10 mouse cellular contexts compared by ENCODE assay signal in genomic region chr16:58751314-58751713, GRCm38 (mm10). TPM values are rescaled to one million over a fixed set of nuclear protein-coding genes. Genes with fewer than 3 reads are reported as not detected.
A peak's percentile ranks its signal among the peaks of the same experiment; 100 is the strongest.
DNase-seq lines count a peak whose midpoint lies in the region; ATAC-seq and TF ChIP-seq lines count a peak whose summit lies in the region.
"Had no signal": no experiment of that assay in that cellular context is flagged by ENCODE, and none has a peak within 500 bp of the region (broad histone marks: within the 10 kb centered on the region; RNA-seq: fewer than 3 reads in every experiment).

No protein-coding gene starts in this region.

- TF ChIP-seq CTCF in forebrain, postnatal 0 days (IDR thresholded peaks at IDR 0.05; ENCODE audit: low read depth), result peak; percentile 57
- peak; percentile 73 for TF ChIP-seq CTCF in lung, postnatal 0 days (IDR thresholded peaks at IDR 0.05)
- TF ChIP-seq CTCF in stomach, postnatal 0 days (IDR thresholded peaks at IDR 0.05; ENCODE audit: low read depth), result peak; percentile 78

- no peak for ATAC-seq in forebrain, postnatal 0 days
- no peak for ATAC-seq in forebrain, embryonic 11.5 days (replicated peaks; ENCODE audit: low FRiP score)
- peak; percentile 35; the same call in 1 of the 2 replicates for ATAC-seq in lung, postnatal 0 days
- ATAC-seq in stomach, postnatal 0 days (ENCODE audit: low FRiP score, low TSS enrichment), result peak; percentile 84; the same call in 1 of the 2 replicates

- no peaks in the 10 kb centered on the region for H3K9me3 ChIP-seq in forebrain, postnatal 0 days (ENCODE audit: low read length)
- H3K9me3 ChIP-seq in forebrain, embryonic 11.5 days (ENCODE audit: control insufficient read depth, low read length), result no peaks in the 10 kb centered on the region
- no peaks in the 10 kb centered on the region for H3K9me3 ChIP-seq in lung, postnatal 0 days (ENCODE audit: low read length)
- no peaks in the 10 kb centered on the region for H3K9me3 ChIP-seq in stomach, postnatal 0 days (ENCODE audit: control insufficient read depth, low read length)
- H3K9me3 ChIP-seq: lung, embryonic 15.5 days had no signal

- no peaks in the 10 kb centered on the region for H3K27me3 ChIP-seq in forebrain, postnatal 0 days (ENCODE audit: insufficient read depth, low read length)
- no peaks in the 10 kb centered on the region for H3K27me3 ChIP-seq in forebrain, embryonic 11.5 days (ENCODE audit: control insufficient read depth, insufficient read depth, low read length)
- no peaks in the 10 kb centered on the region for H3K27me3 ChIP-seq in lung, postnatal 0 days (replicated peaks; ENCODE audit: insufficient read depth, low read length)
- H3K27me3 ChIP-seq in stomach, postnatal 0 days (ENCODE audit: control insufficient read depth, insufficient read depth, low read length), result no peaks in the 10 kb centered on the region
- H3K27me3 ChIP-seq: lung, embryonic 15.5 days had no signal

- H3K4me3 ChIP-seq in forebrain, postnatal 0 days (ENCODE audit: low read depth, low read length), result no peak overlapping the region
- H3K4me3 ChIP-seq in forebrain, embryonic 11.5 days (ENCODE audit: low read depth, low read length), result no peak overlapping the region
- H3K4me3 ChIP-seq in lung, postnatal 0 days (ENCODE audit: low read depth, low read length), result no peak overlapping the region
- H3K4me3 ChIP-seq in stomach, postnatal 0 days (ENCODE audit: low read depth, low read length), result no peak overlapping the region
- H3K4me3 ChIP-seq: lung, embryonic 15.5 days had no signal

- H3K27ac ChIP-seq in forebrain, postnatal 0 days (ENCODE audit: low read depth, low read length), result no peak overlapping the region
- H3K27ac ChIP-seq in forebrain, embryonic 11.5 days (ENCODE audit: low read depth, low read length), result no peak overlapping the region
- H3K27ac ChIP-seq in lung, postnatal 0 days (ENCODE audit: low read length), result no peak overlapping the region
- H3K27ac ChIP-seq in stomach, postnatal 0 days (replicated peaks), result no peak overlapping the region
- H3K27ac ChIP-seq: lung, embryonic 15.5 days had no signal

- DNase-seq in forebrain, postnatal 0 days, result peak; percentile 8
- no peak for DNase-seq in forebrain, embryonic 11.5 days (ENCODE audit: low spot score)
- peak; percentile 65 for DNase-seq in lung, postnatal 0 days (ENCODE audit: low spot score)
- DNase-seq in lung, adult 18-20 months, result no peak
- DNase-seq in embryo, embryonic 9.5 days (ENCODE audit: extremely low spot score), result peak; percentile 4
- no peak for DNase-seq in stomach, postnatal 0 days (ENCODE audit: low spot score)
- DNase-seq in ovary, postnatal 14 days (ENCODE audit: low spot score), result no peak
- DNase-seq in cerebellum, adult 9-11 months, result no peak
- DNase-seq: kidney, adult 9 months had no signal

- no peak overlapping the region for H3K4me2 ChIP-seq in forebrain, postnatal 0 days (ENCODE audit: low read depth)
- no peak overlapping the region for H3K4me2 ChIP-seq in forebrain, embryonic 11.5 days (ENCODE audit: low read depth, low read length, severe bottlenecking)
- no peak overlapping the region for H3K4me2 ChIP-seq in lung, postnatal 0 days (replicated peaks; ENCODE audit: low read depth, low read length)
- no peak overlapping the region for H3K4me2 ChIP-seq in stomach, postnatal 0 days (replicated peaks; ENCODE audit: low read depth)
- H3K4me2 ChIP-seq: lung, embryonic 15.5 days had no signal

- TF ChIP-seq EP300 in lung, postnatal 0 days (IDR thresholded peaks at IDR 0.05), result no peak
- TF ChIP-seq EP300 in stomach, postnatal 0 days (optimal IDR thresholded peaks at IDR 0.05), result no peak

- H3K36me3 ChIP-seq in forebrain, postnatal 0 days (ENCODE audit: insufficient read depth), result no peaks in the 10 kb centered on the region
- no peaks in the 10 kb centered on the region for H3K36me3 ChIP-seq in forebrain, embryonic 11.5 days (ENCODE audit: control insufficient read depth, insufficient read depth, low read length)
- H3K36me3 ChIP-seq in lung, postnatal 0 days (ENCODE audit: insufficient read depth, low read length), result no peaks in the 10 kb centered on the region
- no peaks in the 10 kb centered on the region for H3K36me3 ChIP-seq in stomach, postnatal 0 days (ENCODE audit: control insufficient read depth, insufficient read depth, low read length)
- H3K36me3 ChIP-seq: lung, embryonic 15.5 days had no signal

- H3K4me1 ChIP-seq in forebrain, postnatal 0 days (ENCODE audit: insufficient read depth), result no peaks in the 10 kb centered on the region
- no peaks in the 10 kb centered on the region for H3K4me1 ChIP-seq in forebrain, embryonic 11.5 days (replicated peaks; ENCODE audit: control insufficient read depth, insufficient read depth, low read length)
- no peaks in the 10 kb centered on the region for H3K4me1 ChIP-seq in lung, postnatal 0 days (ENCODE audit: insufficient read depth, low read depth, low read length)
- H3K4me1 ChIP-seq in stomach, postnatal 0 days (replicated peaks; ENCODE audit: control insufficient read depth, insufficient read depth), result no peaks in the 10 kb centered on the region
- H3K4me1 ChIP-seq: lung, embryonic 15.5 days had no signal

- 16% methylated on average over 1 of the region's 1 CpGs for WGBS in forebrain, postnatal 0 days
- 19% methylated on average over 1 of the region's 1 CpGs for WGBS in forebrain, embryonic 11.5 days
- WGBS in lung, postnatal 0 days, result 11% methylated on average over 1 of the region's 1 CpGs
- 15% methylated on average over 1 of the region's 1 CpGs for WGBS in stomach, postnatal 0 days

- no peak overlapping the region for H3K9ac ChIP-seq in forebrain, postnatal 0 days
- H3K9ac ChIP-seq in forebrain, embryonic 11.5 days (ENCODE audit: low read length), result no peak overlapping the region
- H3K9ac ChIP-seq in lung, postnatal 0 days (replicated peaks; ENCODE audit: low read depth), result no peak overlapping the region
- no peak overlapping the region for H3K9ac ChIP-seq in stomach, postnatal 0 days (ENCODE audit: low read length)
- H3K9ac ChIP-seq: lung, embryonic 15.5 days had no signal

RNA-seq across cellular contexts. Expression of gene Olfr172, which starts 11.7 kb away (rescaled TPM):
- total RNA-seq in forebrain, postnatal 0 days (2014; rRNA removed), result not detected in 2 replicates
- polyA plus RNA-seq in forebrain, postnatal 0 days (2015; fragmentation: Nextera tagmentation; extraction: Ambion mirVana), result not detected in 2 replicates
- not detected in 2 replicates for polyA plus RNA-seq in forebrain, embryonic 11.5 days (2014; fragmentation: Nextera tagmentation; extraction: Ambion mirVana)
- not detected in 2 replicates for polyA plus RNA-seq in lung, postnatal 0 days (2015; fragmentation: Nextera tagmentation; extraction: Ambion mirVana)
- not detected in 2 replicates for polyA plus RNA-seq in stomach, postnatal 0 days (2015; fragmentation: Nextera tagmentation; extraction: Ambion mirVana)
- polyA plus RNA-seq: lung, embryonic 15.5 days had no signal

RNA-seq across cellular contexts. Expression of gene Cldnd1, which starts 23.6 kb away (rescaled TPM):
- 42.9 and 54.8 TPM in 2 replicates for total RNA-seq in forebrain, postnatal 0 days (2014; rRNA removed)
- polyA plus RNA-seq in forebrain, postnatal 0 days (2015; fragmentation: Nextera tagmentation; extraction: Ambion mirVana), result 117 and 129 TPM in 2 replicates
- polyA plus RNA-seq in forebrain, embryonic 11.5 days (2014; fragmentation: Nextera tagmentation; extraction: Ambion mirVana), result 115 and 116 TPM in 2 replicates
- polyA plus RNA-seq in lung, postnatal 0 days (2015; fragmentation: Nextera tagmentation; extraction: Ambion mirVana), result 80.4 and 81.8 TPM in 2 replicates
- polyA plus RNA-seq in stomach, postnatal 0 days (2015; fragmentation: Nextera tagmentation; extraction: Ambion mirVana), result 91.1 and 92.7 TPM in 2 replicates

RNA-seq across cellular contexts. Expression of gene Gpr15, which starts 32.4 kb away (rescaled TPM):
- total RNA-seq in forebrain, postnatal 0 days (2014; rRNA removed), result 0.14 TPM in 1 of 2 replicates, not detected in the other
- polyA plus RNA-seq in forebrain, postnatal 0 days (2015; fragmentation: Nextera tagmentation; extraction: Ambion mirVana), result not detected in 2 replicates
- polyA plus RNA-seq in forebrain, embryonic 11.5 days (2014; fragmentation: Nextera tagmentation; extraction: Ambion mirVana), result not detected in 2 replicates
- 0.08 and 0.18 TPM in 2 replicates for polyA plus RNA-seq in lung, postnatal 0 days (2015; fragmentation: Nextera tagmentation; extraction: Ambion mirVana)
- not detected in 2 replicates for polyA plus RNA-seq in stomach, postnatal 0 days (2015; fragmentation: Nextera tagmentation; extraction: Ambion mirVana)

RNA-seq across cellular contexts. Expression of gene Olfr173, which starts 48.8 kb away (rescaled TPM):
- total RNA-seq in forebrain, postnatal 0 days (2014; rRNA removed), result not detected in 2 replicates
- polyA plus RNA-seq in forebrain, postnatal 0 days (2015; fragmentation: Nextera tagmentation; extraction: Ambion mirVana), result not detected in 2 replicates
- polyA plus RNA-seq in forebrain, embryonic 11.5 days (2014; fragmentation: Nextera tagmentation; extraction: Ambion mirVana), result not detected in 2 replicates
- not detected in 2 replicates for polyA plus RNA-seq in lung, postnatal 0 days (2015; fragmentation: Nextera tagmentation; extraction: Ambion mirVana)
- polyA plus RNA-seq in stomach, postnatal 0 days (2015; fragmentation: Nextera tagmentation; extraction: Ambion mirVana), result not detected in 2 replicates
- polyA plus RNA-seq: lung, embryonic 15.5 days had no signal

Comparison
In these comparisons a context has a peak if more than half of its experiments do, and no peak if none do; other contexts are left out.
1. DNase-seq: peak in forebrain, postnatal 0 days (single experiment), lung, postnatal 0 days (single experiment) and embryo, embryonic 9.5 days (single experiment); none in forebrain, embryonic 11.5 days (single experiment), lung, adult 18-20 months (0 of 2), stomach, postnatal 0 days (single experiment), ovary, postnatal 14 days (single experiment) and cerebellum, adult 9-11 months (single experiment).
2. ATAC-seq: peak in lung, postnatal 0 days (single experiment) and stomach, postnatal 0 days (single experiment); none in forebrain, postnatal 0 days (single experiment) and forebrain, embryonic 11.5 days (single experiment).
3. Peak in every context shown above with its lines, with median percentiles within 50 percentile points of each other: CTCF ChIP-seq.